Mouse (Mus musculus): ENCODE results near the gene Metap2.

DNA sequence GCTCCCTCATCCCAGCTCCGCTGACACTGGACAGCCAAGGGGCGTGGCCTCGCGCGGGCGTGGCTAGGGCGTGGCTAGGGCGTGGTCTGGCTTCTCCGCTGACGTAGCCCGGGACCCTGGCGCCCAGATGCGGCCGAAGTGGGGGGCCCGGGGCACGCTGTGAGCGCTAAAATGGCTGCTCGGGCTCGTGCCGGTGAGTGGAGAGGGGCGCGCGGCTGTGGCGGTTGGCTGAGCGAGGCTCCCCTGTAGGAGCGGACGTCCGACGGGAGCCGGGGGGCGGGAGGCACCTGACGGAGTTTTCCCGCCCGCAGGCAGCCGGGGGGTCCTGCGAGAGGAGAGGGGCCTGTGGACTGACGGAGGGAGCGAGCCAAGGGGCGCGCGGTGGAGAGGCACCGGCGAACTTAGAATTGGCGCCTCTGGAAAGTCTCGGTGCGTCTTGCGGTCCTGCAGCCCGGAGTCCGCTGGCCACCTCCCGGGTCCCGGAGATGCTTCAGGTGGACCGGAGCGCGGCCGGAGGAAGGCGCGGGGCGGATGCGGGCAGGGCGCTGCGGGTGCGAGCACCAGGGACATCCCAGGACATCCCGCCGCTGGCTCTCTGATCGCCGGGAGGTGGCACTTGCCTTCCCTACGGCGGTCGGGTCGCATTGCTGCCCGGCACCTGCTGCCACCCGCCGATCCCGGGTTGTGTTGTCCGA, 63.0 kb downstream of the Metap2 start:
- TF ChIP-seq MAX (IDR thresholded peaks at IDR 0.05; ENCODE audit: low read depth) (no peak), POLR2A (IDR thresholded peaks at IDR 0.05; ENCODE audit: insufficient read length, low read depth) (peak; percentile 51), TCF12 (IDR thresholded peaks at IDR 0.05; ENCODE audit: insufficient read depth, poor library complexity, severe bottlenecking) (no peak), E2F4 (IDR thresholded peaks at IDR 0.05; ENCODE audit: insufficient read depth) (no peak), POLR2AphosphoS2 (IDR thresholded peaks at IDR 0.05; ENCODE audit: insufficient read length, low read depth) (no peak), USF1 (IDR thresholded peaks at IDR 0.05; ENCODE audit: low read depth) (no peak), MYOG (IDR thresholded peaks at IDR 0.05; ENCODE audit: control insufficient read depth in 1 of 3, insufficient read depth in 1 of 3, insufficient read length in 2 of 3, low read depth in 2 of 3) (peak in 1 of 3 experiments; percentile 1), MYOD1 (IDR thresholded peaks at IDR 0.05; ENCODE audit: control insufficient read depth in 1 of 3, insufficient read length in 2 of 3, low read depth in 2 of 3) (no peak), CEBPB (IDR thresholded peaks at IDR 0.05; ENCODE audit: insufficient read depth, poor library complexity, severe bottlenecking) (no peak)
